Comparison of ENCODE assay signal across 1 mouse cellular context in the genomic region with DNA sequence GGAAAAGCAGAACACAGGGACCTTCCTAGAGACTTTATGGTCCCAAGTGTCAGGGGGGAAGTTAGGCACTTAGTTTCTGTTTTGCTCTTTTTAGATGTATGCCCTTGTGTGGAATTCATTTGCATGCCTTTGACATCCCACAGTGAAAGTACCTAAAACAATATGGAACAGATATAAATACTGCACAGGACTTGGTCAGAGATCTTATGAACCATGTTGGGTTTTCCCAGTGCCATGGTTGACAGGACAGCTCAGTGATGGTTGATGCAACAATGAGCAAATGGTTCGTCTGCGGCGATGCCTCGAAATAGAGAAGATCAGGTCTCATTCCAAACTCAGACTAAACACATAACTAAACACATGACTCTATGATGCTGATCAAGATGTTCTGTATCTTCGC.
A peak's percentile ranks its signal among the peaks of the same experiment; 100 is the strongest.
TF ChIP-seq lines count a peak whose summit lies in the region.

No protein-coding gene starts in this region.

TF ChIP-seq in CH12.LX, 34 proteins besides CTCF, POLR2A, EP300 and RAD21 (continued from another document):
- TF ChIP-seq CHD2 (IDR thresholded peaks at IDR 0.05; ENCODE audit: low read length) (peak; percentile 30; the same call in 1 of the 2 replicates), IRF4 (IDR thresholded peaks at IDR 0.05; ENCODE audit: low read depth, low read length) (peak; percentile 66; the same call in 1 of the 2 replicates), NELFE (IDR thresholded peaks at IDR 0.05; ENCODE audit: low read depth, low read length) (no peak), POLR2AphosphoS2 (IDR thresholded peaks at IDR 0.05; ENCODE audit: low read depth, low read length) (no peak), NRF1 (IDR thresholded peaks at IDR 0.05; ENCODE audit: low read depth, low read length) (no peak), SMC3 (IDR thresholded peaks at IDR 0.05; ENCODE audit: low read depth, low read length) (no peak; the same call in 1 of the 2 replicates), USF1 (IDR thresholded peaks at IDR 0.05; ENCODE audit: low read depth, low read length) (no peak), HCFC1 (IDR thresholded peaks at IDR 0.05; ENCODE audit: low read depth, low read length) (no peak), ZMIZ1 (IDR thresholded peaks at IDR 0.05; ENCODE audit: low read depth, low read length) (no peak)
